Mouse (Mus musculus): Measurements from ENCODE around the gene Creb3l2. TPM values are rescaled to one million over a fixed set of nuclear protein-coding genes. Genes with fewer than 3 reads are reported as not detected.

Gene Creb3l2
- total RNA-seq, 1 experiment from 2014 or later, result 95.9 TPM

DNA sequence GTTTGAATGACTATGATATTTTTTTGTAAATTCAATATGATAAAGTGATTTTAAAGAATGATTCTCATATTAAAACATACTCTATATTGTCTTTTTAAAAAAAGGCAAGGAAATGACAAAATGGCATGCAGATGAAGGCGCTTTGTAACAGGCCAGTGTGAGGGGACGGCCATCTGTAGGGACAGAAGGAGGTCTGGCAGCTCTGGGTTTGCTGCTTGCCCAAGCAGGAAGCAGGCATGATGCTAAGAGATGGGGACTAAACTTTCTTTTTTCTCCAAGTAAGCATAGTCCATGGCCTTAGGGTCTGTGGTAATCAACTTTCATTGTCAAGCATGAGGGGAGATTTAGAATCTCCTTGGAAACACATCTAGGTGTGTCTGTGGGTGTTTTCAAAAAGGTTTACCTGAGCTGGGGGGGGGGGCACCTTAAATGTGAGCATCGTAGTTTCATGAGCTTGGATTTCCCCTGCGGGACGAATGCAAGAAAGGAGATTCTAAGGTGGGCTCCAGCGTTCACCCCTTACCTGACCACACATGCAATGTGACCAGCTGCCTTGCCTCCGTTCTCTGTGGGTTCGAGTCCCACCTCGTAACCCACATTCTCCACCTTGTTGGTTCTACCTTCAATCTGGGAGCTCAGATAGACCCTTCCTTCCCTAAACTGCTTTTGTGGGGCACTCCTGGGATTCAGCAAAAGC is 115.9 kb downstream of the Creb3l2 start:
- no peak for DNase-seq

DNA sequence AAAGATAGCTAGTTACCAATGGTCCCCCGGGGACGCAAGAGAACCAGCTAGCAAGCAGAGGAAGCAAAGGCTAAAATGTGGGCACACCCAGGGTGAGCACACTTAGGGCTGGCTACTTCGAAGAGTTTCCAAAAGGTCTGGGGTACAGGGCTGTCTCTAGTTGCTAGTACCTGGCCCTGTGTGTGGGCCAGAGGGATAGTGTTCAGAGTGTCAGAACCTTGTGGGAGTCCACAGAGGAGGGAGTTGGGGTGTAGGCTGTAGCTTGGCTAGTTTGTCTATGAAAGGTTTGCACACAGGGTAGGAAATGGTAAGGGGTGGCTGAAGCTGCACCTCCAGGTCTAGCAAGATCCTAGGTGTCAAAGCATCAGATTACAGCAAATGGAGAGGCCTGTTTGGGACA is 116.9 kb downstream of the Creb3l2 start:
- no peak for DNase-seq

DNA sequence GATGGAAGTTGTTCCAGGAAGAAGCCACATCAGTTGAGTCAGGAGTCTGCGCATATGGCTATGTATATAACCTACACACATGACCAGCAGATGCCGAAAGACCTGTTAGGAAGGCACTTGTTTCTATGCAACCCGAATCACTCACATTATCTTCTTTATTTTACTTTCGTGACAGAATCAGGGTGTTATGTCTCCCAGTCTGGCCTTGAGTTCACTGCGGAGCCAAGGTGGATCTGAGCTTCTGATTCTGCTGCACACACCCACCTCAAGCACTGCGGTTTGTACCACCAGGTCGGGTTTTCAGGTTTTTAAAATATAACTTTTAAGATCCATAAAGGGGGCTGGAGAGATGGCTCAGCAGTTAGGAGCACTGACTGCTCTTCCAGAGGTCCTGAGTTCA is 119.3 kb downstream of the Creb3l2 start:
- no peak for DNase-seq

DNA sequence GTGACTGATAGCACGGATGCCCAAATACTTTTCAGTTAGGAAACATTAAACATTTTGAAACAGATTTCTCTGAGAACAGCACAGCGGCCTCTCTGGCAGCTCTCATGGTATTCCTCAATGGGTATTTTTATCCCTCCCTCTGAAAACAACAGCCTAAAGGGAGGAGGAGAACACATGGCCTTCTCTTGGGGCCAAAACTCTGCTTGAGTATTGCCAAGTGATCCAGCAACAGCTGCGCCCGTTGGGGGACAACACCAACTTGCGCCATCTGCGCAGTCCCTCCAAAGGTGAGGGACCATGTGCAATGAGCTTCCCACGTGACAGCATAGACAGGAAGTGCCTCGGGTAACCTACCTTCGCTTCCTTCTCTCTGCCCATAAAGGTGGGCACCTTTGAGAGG is 119.9 kb downstream of the Creb3l2 start:
- DNase-seq, result no peak

DNA sequence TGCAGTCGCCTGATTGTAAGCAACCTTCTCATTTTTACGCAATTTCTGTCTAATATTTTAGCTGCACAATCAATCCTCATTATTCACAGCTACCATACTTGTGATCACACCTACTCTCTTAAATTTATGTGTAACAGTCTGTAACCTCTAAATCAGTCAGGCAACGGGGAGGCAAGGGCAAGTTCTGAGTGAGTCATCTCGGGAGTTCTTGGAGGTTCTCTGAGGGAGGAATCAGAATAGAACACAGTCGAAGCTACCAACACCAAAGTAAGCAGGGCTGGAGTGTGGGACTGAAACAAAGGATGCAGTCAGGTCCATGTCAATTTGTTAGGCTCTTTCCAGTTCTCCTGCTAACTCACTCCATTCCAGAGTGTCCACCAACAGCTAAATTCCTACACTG is 124.0 kb downstream of the Creb3l2 start:
- DNase-seq, result no peak

DNA sequence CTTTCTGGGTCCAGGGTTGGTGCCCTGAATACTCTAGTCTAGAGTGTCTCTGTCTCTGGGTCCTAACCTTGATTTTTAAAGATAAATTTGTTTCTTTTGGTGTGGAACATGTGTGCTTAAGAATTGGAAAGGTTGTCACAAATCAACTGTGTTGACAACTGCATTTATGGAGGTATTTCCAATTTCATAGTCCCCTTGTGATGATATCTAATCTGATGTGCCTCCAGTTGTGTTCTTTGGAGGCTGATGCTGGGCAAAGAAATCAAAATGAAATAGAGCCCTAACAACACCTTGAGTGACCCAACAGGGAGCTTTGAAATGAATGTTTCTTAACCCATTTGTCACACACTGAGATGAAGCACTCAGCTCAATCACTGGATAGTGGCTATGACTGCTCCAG is 126.5 kb downstream of the Creb3l2 start:
- DNase-seq, result no peak

DNA sequence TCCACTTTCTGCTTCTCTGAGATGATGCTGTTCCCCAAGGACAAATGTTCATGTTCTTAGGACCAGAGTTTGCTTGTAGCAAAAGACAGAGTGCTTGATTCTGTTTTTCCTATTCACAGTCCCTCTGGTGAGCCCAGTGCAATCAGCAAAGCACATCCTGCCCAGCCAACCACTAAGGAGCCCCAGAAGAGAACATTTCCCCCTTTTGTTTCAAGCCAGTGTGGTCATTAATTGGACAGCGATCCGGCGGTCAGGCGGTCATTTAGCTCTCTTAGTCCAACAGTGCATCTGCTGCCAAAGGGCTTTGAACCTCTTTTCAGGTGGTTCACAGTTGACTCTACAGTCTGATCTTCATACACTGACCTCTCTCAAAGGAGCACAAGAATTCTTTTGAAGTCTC is 131.3 kb downstream of the Creb3l2 start:
- no peak for DNase-seq

DNA sequence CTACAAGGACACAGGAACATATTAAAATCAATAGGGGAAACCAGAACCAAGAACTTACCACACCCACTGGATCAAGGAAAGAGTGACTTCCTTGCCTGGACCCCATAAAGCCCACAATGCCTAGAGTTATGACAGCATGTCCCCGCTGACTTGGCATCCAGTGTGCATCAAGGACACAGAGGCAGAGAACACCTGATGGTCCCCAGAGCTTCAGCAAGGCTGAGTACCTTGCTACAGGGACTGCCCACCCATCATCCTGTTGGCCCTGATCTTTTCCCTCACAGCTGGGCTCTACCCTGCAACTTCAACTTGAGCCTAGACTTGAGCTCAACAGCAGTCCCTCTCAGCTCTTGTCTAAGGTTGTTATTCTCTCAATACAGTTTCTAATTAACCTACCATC is 135.3 kb downstream of the Creb3l2 start:
- no peak for DNase-seq

DNA sequence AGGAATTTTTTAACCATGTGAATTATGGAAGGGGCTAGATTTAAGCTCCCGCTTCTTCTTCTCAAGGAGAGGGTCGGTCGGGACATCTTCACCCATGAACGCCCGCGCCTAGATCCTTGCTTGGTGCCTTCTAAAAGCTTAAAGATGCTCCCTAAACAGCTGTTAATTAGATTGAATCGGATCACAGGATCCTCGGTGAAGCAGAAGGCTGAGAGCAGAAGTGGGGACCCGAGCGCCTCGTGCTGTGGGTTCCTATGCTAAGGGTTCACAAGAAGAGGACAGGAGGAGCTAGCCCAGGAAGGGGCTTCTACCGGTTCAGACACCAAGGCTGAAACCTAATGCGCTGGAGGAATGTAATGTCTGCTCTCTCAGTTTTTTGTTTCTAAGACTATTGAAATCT is 141.5 kb downstream of the Creb3l2 start:
- no peak for DNase-seq

DNA sequence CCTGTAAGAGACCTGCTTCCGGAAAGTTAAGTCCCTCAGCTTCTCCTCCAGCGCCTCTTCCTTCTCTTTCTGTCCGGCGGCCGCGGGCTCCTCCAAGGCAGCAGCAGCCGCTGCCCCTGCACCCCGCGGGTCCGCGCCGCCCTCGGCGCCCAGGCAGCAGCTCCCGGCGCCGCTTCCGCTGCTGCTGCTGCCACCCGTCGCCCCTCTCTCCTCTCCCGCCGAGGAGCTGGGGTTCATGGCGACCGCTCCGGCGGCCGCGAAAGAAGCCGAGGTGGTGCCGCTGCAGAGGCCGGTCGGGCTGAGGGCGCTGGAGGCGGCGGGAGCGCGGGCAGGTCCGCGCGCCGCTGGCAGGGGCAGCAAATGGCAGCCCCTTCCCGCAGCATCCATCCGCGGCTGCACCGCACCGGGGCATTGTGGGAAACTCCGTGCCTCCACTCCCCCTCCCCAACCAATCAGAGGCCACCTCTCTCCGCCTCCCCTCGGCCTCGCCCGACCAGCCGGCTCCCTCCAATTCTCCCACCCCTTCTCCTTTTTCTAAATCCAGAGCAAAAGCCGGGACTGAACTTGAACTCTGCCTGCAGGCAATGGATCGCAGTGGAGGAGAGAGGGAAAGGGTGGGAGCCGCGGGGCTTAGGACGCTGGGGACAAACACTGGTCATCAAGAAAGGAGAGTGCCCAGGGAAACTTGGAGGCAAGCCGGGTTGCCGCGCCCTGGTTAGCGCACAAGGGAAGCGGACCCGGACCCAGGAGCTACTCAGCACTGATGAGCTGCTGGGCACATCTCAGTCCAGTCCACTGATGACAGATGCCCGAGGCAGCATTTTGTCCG is 142.2 kb downstream of the Creb3l2 start, which contains the start of gene Dgki:
TSS of gene Dgki (minus strand) at position 623 of the 829 bp plus-strand sequence.
- DNase-seq, result peak; percentile 47

DNA sequence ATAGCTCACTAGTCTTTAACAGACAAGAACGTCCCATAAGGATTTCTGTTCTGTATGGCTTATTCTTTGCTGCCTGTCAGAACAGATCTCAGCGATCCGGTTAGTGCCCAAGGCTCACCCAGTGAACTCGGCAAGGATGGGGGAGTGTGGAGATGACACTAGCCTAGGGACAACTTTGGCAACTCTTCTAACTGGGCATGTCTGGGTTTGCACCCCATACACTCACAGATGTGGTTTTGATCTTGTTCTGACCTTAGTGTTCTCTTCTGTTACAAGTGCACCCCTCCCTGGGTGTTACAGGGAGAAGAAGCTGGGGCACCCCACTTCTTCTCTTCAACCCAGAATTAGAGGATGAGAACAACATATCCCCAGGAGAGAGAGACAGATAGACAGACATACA is 143.0 kb downstream of the Creb3l2 start:
- no peak for DNase-seq

DNA sequence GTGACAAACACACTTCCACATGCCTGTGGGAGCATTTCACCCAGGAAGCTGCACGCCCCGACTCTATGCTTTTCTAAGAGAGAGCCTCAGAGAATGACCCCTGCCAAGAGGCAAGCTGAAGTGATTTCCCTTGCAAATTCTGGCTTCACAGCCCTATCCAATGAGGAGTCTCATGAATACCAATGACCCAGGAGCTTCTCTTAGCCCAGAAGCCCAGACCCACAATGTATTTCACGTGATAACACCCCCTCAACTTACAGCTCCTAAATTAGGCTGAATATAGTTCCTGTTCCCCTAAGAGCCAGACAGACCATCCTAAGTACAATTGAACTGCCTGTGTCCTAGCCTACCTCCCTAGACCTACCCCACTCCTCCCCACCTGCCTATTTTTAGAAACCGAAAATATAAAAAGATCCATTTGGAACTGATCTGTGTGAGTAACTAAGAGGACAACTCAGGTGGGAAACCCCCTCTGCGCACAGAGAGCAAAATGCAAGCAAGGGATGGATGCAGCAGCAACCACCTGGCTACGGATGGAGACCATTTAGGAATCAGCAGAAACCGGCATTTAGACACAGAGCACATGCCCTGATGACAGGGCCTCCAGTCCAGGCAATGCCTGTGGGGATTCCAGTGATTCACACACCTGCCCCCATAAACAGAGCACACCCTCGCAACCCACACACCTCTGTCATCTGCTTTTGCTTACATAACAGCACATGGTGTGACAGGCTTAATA is 144.0 kb downstream of the Creb3l2 start:
- DNase-seq, result no peak

DNA sequence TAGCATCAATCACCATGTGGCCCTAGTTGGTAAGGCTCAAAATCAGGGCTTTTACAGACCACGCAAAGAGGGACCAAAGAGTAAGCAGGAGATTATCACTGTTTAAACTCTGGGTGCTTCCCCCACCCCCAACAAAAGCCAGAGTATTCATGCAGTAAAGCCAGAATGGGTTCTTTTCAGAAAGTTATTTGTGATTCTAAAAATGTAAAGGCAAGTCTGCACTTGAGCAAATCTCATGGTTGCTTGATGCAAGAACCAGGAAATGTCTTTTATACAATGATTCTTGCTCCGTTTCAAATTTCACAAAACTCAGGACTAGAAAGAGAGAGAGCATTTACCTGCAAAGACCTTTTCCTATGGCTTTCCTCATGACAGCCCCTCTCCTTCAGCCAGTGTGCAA is 149.9 kb downstream of the Creb3l2 start:
- DNase-seq, result no peak

DNA sequence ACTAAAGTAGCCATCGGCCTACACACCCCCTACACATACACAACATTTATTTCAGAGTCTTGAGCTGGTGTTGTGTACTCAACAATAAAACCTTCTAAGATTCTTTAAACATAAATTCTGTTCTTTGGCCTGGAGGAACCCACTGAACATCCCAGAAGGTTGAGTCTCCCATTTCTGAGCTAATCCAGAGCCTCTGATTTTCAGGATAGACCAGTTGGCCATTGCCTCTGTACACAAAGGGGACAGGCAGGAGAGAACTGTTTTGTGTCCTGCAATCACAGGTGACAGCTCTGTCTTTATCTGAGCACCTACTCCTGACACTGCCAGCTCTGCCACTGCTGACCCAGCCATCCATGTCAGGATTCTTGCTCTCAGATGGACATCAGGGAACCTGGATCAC is 150.8 kb downstream of the Creb3l2 start:
- DNase-seq, result no peak

DNA sequence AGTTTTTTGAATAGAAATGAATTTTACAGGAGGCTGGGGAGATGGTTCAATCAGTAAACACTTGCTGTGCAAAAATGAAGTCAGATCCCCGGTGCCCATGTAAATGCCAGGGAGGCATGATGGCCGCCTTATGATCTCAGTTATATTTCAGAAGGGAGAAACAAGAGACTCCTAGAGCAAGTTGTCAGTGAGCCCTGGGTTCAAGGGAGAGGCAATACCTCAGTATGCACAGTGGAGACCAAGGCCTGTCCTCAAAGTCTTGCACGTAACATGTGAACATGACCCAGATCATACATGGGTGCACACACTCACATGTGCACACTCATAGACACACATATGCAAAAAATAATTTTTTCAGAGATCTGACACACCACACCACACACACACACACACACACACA is 151.3 kb downstream of the Creb3l2 start:
- no peak for DNase-seq

DNA sequence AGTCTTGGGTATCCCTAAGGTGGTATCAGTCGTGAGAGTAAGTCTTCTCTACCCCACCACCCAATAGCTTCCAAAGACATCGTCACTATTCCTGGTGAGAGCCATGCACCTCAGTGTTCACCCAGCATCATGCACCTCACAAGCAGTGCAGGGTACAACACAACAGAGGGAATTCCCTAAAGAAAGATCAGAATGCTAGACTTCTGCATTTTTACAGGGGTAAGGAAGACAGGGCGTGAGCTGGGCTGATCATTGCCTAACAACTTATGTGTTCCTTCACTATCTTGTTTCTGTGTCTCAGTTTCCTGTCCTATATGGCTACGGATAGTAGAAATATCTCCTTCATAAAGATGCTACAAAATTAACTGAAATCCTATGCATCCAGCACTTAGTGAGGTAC is 155.8 kb downstream of the Creb3l2 start:
- DNase-seq, result no peak

DNA sequence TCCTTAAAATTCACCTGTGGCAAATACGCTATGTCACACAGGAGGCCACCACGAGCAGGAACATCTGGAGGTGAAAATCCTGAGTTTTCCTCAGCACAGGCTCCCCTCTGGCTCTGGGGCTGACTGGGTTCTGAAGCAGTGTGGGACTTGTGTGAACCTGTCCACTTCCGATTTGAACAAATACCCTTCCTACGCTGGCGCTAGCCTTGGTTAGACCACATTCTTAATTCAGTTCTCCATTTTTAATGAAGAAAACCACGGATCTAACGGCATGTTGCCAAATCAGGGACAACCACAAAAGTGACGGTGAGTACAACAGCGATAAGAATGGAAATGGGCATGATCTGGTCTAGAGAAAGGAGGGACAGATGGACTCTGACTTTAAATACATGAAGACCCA is 157.1 kb downstream of the Creb3l2 start:
- DNase-seq, result no peak

DNA sequence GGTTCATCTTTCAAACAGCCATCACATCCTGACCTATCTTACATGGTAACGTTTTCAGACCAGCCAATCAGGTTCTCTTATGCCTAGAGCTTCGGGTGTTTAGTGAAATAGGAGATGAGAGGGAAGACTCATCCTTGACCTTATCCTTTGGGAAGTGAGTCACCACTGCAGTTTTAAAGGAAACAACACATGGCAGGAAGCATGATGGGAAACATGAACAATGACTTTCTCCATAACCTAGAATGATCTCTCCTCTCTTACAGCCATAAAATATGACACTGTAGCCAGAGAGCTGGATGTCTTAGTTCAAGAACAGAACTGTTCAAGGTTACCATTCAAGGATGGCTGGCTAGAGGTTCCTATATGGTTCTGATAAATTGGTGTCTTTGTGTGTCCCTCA is 158.6 kb downstream of the Creb3l2 start:
- DNase-seq, result no peak

DNA sequence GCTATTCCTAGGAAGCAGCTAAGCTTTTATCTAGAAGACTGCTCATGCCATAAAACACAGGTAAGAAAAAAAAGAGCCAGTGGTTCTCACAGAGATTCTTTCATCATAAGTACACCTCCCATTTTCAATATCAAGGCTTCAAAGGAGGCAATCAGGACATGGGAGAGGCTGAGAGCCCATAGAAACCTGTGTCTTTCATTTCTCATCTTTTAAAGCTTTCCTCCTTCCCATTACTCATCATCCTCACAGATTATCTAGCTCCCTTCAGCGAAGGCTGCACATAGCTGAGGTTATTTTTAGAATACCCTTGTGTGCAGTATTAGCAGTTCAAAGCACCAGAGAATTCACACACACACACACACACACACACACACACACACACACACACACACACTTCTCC is 159.3 kb downstream of the Creb3l2 start:
- DNase-seq, result no peak
